Mouse (Mus musculus) intestine, embryonic 15.5 days (tissue): ENCODE measurements around the gene Tle4. TPM values are rescaled to one million over a fixed set of nuclear protein-coding genes. Genes with fewer than 3 reads are reported as not detected.

Source experiments
- ATAC-seq: fragments of 200-750 bp; cut with Nextera tagmentation; 2 replicates; pipeline ENCODE4 v1.8.0; 2017; ENCODE audit warnings: moderate TSS enrichment, moderate library complexity
- H3K27ac ChIP-seq: fragments of 300-500 bp; sonication (generic); 2 replicates; pipeline ENCODE4 v1.5.1; 2015; ENCODE audit warnings: mild to moderate bottlenecking, inconsistent platforms
- H3K27me3 ChIP-seq: fragments of 300-500 bp; sonication (generic); replicated peaks from 2 replicates; pipeline ENCODE4 v1.6.1; 2015; ENCODE audit warnings: inconsistent platforms
- H3K36me3 ChIP-seq: fragments of 300-500 bp; sonication (generic); 2 replicates; pipeline ENCODE4 v1.6.1; 2015; ENCODE audit warnings: inconsistent platforms
- H3K4me1 ChIP-seq: fragments of 300-500 bp; sonication (generic); replicated peaks from 2 replicates; pipeline ENCODE4 v1.6.1; 2015; ENCODE audit warnings: inconsistent platforms
- H3K4me2 ChIP-seq: fragments of 300-500 bp; sonication (generic); replicated peaks from 2 replicates; pipeline ENCODE4 v1.6.1; 2015; ENCODE audit warnings: mild to moderate bottlenecking, inconsistent platforms
- H3K4me3 ChIP-seq: fragments of 300-500 bp; sonication (generic); replicated peaks from 2 replicates; pipeline ENCODE4 v1.5.1; 2015; ENCODE audit warnings: inconsistent platforms
- H3K9ac ChIP-seq: fragments of 300-500 bp; sonication (generic); 2 replicates; pipeline ENCODE4 v1.6.1; 2015; ENCODE audit warnings: inconsistent platforms
- H3K9me3 ChIP-seq: fragments of 300-500 bp; sonication (generic); 2 replicates; pipeline ENCODE4 v1.6.1; 2016; ENCODE audit warnings: inconsistent platforms
- WGBS: fragments of 180-500 bp; shearing (Covaris S2); methylation state at CpG from one replicate; pipeline ENCODE4 v1.1.7; 2015; 5-methylcytosine and 5-hydroxymethylcytosine counted together
- polyA plus RNA-seq: library from polyadenylated mRNA; unstranded; fragments of >200 nt; fragmentation: Nextera tagmentation; extraction: Ambion mirVana; gene quantifications from 2 replicates; pipeline ENCODE4 v1.2.1, GENCODE M21; 2015

Gene Tle4
- polyA plus RNA-seq, 1 experiment from 2014 or later, result 19.4 TPM

DNA sequence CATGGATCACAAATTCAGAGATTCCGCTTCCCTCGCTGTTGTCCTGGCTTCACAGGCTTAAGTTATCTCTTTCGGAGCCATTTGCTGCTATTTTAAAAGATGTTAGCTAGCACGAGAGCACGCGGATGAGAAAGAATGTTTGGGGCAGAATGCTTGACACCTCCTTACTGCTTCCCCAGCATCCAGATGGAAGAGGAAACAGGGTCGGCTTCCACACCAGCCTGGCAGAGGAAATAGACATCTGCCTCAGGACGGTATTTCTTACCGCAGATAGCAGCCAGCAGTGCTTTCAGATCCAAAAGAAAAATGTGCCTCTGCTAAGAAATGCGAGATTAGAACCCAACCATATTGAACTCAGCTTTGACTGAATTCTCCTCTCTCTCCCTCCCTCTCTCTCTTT, 191.2 kb downstream of the Tle4 start:
- 56% methylated on average over 10 of the region's 10 CpGs for WGBS
- H3K4me1 ChIP-seq, result no peaks in the 10 kb centered on the region
- H3K4me3 ChIP-seq, result no peak overlapping the region
- no peak for ATAC-seq
- H3K27ac ChIP-seq, result no peak overlapping the region
- no peaks in the 10 kb centered on the region for H3K27me3 ChIP-seq
- no peaks in the 10 kb centered on the region for H3K36me3 ChIP-seq
- H3K4me2 ChIP-seq, result no peak overlapping the region
- no peaks in the 10 kb centered on the region for H3K9me3 ChIP-seq
- H3K9ac ChIP-seq, result no peak overlapping the region
